8 mouse cellular contexts compared by ENCODE assay signal in genomic region chr3:131491361-131491925, GRCm38 (mm10). TPM values are rescaled to one million over a fixed set of nuclear protein-coding genes. Genes with fewer than 3 reads are reported as not detected.
DNase-seq lines count a peak whose midpoint lies in the region; ATAC-seq and TF ChIP-seq lines count a peak whose summit lies in the region.

Sgms2 (minus strand) TSS chr3:131491411.

- no peak within 1 kb of the TSS for H3K27ac ChIP-seq in heart, embryonic 12.5 days (ENCODE audit: poor library complexity, severe bottlenecking)
- H3K27ac ChIP-seq in bone marrow, adult 2 months (ENCODE audit: control insufficient read depth, insufficient read depth, low read depth, low read length, poor library complexity), result peak within 1 kb of the TSS; percentile 99
- no peak within 1 kb of the TSS for H3K27ac ChIP-seq in hindbrain, embryonic 13.5 days
- no peak within 1 kb of the TSS for H3K27ac ChIP-seq in midbrain, embryonic 13.5 days

- H3K4me2 ChIP-seq in heart, embryonic 12.5 days, result peak within 1 kb of the TSS; percentile 96
- H3K4me2 ChIP-seq in hindbrain, embryonic 13.5 days, result peak within 1 kb of the TSS; percentile 98
- H3K4me2 ChIP-seq in midbrain, embryonic 13.5 days (replicated peaks), result peak within 1 kb of the TSS; percentile 96

- H3K9ac ChIP-seq in heart, embryonic 12.5 days, result peak within 1 kb of the TSS; percentile 80
- peak within 1 kb of the TSS; percentile 79 for H3K9ac ChIP-seq in hindbrain, embryonic 13.5 days
- H3K9ac ChIP-seq in midbrain, embryonic 13.5 days (replicated peaks), result peak within 1 kb of the TSS; percentile 75

- H3K36me3 ChIP-seq in heart, embryonic 12.5 days, result no peaks in the 10 kb centered on the region
- no peaks in the 10 kb centered on the region for H3K36me3 ChIP-seq in hindbrain, embryonic 13.5 days
- H3K36me3 ChIP-seq in midbrain, embryonic 13.5 days, result no peaks in the 10 kb centered on the region

- H3K27me3 ChIP-seq in heart, embryonic 12.5 days (replicated peaks), result peaks cover 52% of the 10 kb centered on the region
- H3K27me3 ChIP-seq in hindbrain, embryonic 13.5 days, result peaks cover 82% of the 10 kb centered on the region
- H3K27me3 ChIP-seq in midbrain, embryonic 13.5 days, result peaks cover 65% of the 10 kb centered on the region

- peak within 1 kb of the TSS; percentile 75 for H3K4me3 ChIP-seq in heart, embryonic 12.5 days
- H3K4me3 ChIP-seq in bone marrow, adult 2 months (replicated peaks; ENCODE audit: control insufficient read depth, low read depth, low read length), result peak within 1 kb of the TSS; percentile 93
- peak within 1 kb of the TSS; percentile 72 for H3K4me3 ChIP-seq in hindbrain, embryonic 13.5 days
- H3K4me3 ChIP-seq in midbrain, embryonic 13.5 days (replicated peaks), result peak within 1 kb of the TSS; percentile 77

- H3K4me1 ChIP-seq in heart, embryonic 12.5 days (replicated peaks), result peaks cover 6% of the 10 kb centered on the region; the same call in 1 of the 2 replicates
- peaks cover 3% of the 10 kb centered on the region for H3K4me1 ChIP-seq in bone marrow, adult 2 months (ENCODE audit: control insufficient read depth, insufficient read depth, low read length)
- peaks cover 12% of the 10 kb centered on the region for H3K4me1 ChIP-seq in hindbrain, embryonic 13.5 days (replicated peaks)
- H3K4me1 ChIP-seq in midbrain, embryonic 13.5 days (replicated peaks), result peaks cover 12% of the 10 kb centered on the region

- TF ChIP-seq CTCF in bone marrow, adult 2 months (IDR thresholded peaks at IDR 0.05; ENCODE audit: control insufficient read depth, insufficient read depth, low read length), result no peak

- no peak for DNase-seq in heart, adult 18-20 months
- no peak for DNase-seq in urinary bladder, postnatal 36 days (ENCODE audit: low spot score in 2 of 2)
- no peak for DNase-seq in cerebellum, adult 18-20 months
- no peak for DNase-seq in thymus, postnatal 25 days

- H3K9me3 ChIP-seq in heart, embryonic 12.5 days (replicated peaks), result no peaks in the 10 kb centered on the region
- no peaks in the 10 kb centered on the region for H3K9me3 ChIP-seq in hindbrain, embryonic 13.5 days
- H3K9me3 ChIP-seq in midbrain, embryonic 13.5 days, result no peaks in the 10 kb centered on the region

- TF ChIP-seq POLR2A in bone marrow, adult 2 months (IDR thresholded peaks at IDR 0.05; ENCODE audit: borderline replicate concordance, control insufficient read depth, low read depth, low read length), result no peak

- WGBS in heart, embryonic 12.5 days, result 81% methylated on average over 2 of the region's 2 CpGs
- 64% methylated on average over 2 of the region's 2 CpGs for WGBS in bone marrow, adult 2 months
- 92% methylated on average over 2 of the region's 2 CpGs for WGBS in hindbrain, embryonic 13.5 days
- 87% methylated on average over 2 of the region's 2 CpGs for WGBS in midbrain, embryonic 13.5 days

- ATAC-seq in heart, embryonic 12.5 days (ENCODE audit: insufficient number of reproducible peaks, low FRiP score), result no peak
- no peak for ATAC-seq in hindbrain, embryonic 13.5 days (ENCODE audit: low FRiP score)
- ATAC-seq in midbrain, embryonic 13.5 days, result no peak

RNA-seq across cellular contexts. Expression of gene Sgms2, which starts in this region (rescaled TPM):
- polyA plus RNA-seq in heart, embryonic 12.5 days (2016; fragmentation: Nextera tagmentation; extraction: Ambion mirVana), result 0.71 and 0.87 TPM in 2 replicates
- 1 to 10 TPM; 1.7 to 1.8 TPM for total RNA-seq in heart, adult 18-20 months (2021)
- polyA plus RNA-seq in bone marrow, adult 2 months (2011; ENCODE audit: insufficient read depth, insufficient read length, low replicate concordance, missing spikeins), result 2.1 and 6.6 TPM in 2 replicates
- 2.4 and 2.8 TPM in 2 replicates for polyA plus RNA-seq in hindbrain, embryonic 13.5 days (2015; fragmentation: Nextera tagmentation; extraction: Ambion mirVana)
- polyA plus RNA-seq in midbrain, embryonic 13.5 days (2015; fragmentation: Nextera tagmentation; extraction: Ambion mirVana), result 0.61 and 0.71 TPM in 2 replicates
